Mouse (Mus musculus): Measurements from ENCODE around the gene Gm20897.
"Not testable (repeated sequence)": the region's sequence is repeated elsewhere in the genome, so short reads cannot be mapped to it uniquely, and the experiment has no call there.

Gene Gm20897

DNA sequence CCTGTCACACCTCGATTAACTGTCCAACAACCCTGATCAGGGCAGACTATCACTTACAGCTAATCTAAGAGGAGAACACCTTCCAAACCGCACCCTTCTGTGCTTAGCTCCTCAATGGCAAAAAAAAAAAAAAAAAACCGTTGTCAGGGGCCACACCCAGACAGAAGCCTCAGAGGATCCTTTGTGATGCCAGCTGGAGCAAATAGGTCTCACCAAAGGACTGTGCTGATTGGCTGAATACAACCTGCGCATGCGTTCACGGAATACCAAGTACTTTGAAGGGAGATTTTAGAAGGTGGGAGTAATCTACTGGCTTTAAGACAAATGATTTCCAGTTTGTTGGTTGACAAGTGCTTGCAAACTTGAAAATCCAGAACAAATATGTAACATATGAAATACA, at the start of gene Gm20897:
Gene Gm20897 (minus strand): TSS at position 101 of the 400 bp plus-strand sequence.
- not testable (repeated sequence) for DNase-seq (ENCODE audit: low read depth)
